Mouse (Mus musculus) erythroblast, adult 5-6 weeks (primary cell): ENCODE results near the gene Hist2h2aa2. TPM values are rescaled to one million over a fixed set of nuclear protein-coding genes. Genes with fewer than 3 reads are reported as not detected.
"Not testable (repeated sequence)": the region's sequence is repeated elsewhere in the genome, so short reads cannot be mapped to it uniquely, and the experiment has no call there.

Experiments
- ATAC-seq: replicated peaks from 2 replicates; pipeline ENCODE4 v1.8.0; 2016; ENCODE audit warnings: moderate number of reproducible peaks, mild to moderate bottlenecking, moderate TSS enrichment, inconsistent platforms; ENCODE audit not compliant: poor library complexity, low FRiP score, severe bottlenecking
- total RNA-seq, 2 experiments: library from RNA; stranded (forward) in 1 of 2; stranded (reverse) in 1 of 2; fragments of 150-400 nt in 1 of 2; fragments of 200-764, 138-1000 nt in 1 of 2; gene quantifications; 2 replicates each; pipeline versions ENCODE4 v1.2.3 to v1.2.4; 2015 to 2017; ENCODE audit warnings: low replicate concordance in 2 of 2

Hist2h2aa2 gene
- total RNA-seq (2015; ENCODE audit: low replicate concordance) (65.5 and 89.0 TPM in 2 replicates), total RNA-seq (2017; ENCODE audit: low replicate concordance) (1,562 and 3,181 TPM in 2 replicates)

DNA sequence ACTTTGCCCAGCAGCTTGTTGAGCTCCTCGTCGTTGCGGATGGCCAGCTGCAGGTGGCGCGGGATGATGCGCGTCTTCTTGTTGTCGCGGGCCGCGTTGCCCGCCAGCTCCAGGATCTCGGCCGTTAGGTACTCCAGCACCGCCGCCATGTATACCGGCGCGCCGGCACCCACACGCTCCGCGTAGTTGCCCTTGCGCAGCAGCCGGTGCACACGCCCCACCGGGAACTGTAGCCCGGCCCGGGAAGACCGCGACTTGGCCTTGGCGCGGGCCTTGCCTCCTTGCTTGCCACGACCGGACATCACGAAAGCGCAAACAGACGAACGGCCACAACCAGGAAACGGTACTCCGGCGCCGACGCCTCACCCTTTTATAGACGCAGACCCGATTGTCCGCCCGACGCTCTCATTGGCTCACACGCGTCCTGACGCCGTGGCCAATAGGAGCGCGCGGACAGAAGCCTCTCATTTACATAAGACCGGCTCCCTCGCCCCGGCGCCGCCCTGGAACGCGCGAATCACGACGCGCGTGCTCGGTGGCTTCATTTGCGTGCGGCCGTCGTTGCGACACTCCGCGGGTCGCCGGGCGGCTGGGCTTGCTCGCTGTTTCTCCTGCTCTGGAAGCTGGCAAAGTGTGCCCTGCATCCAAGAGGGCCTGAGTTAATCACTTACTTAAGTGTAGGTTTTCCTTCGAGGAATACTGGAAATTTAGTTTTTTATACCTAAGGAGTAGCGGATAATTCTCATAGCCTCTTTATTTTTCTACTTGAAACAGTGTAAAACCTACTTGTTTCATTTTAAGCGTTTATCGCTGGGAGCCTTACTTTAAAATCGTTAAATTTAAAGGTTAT lies at the start of gene Hist2h2aa2:
Gene Hist2h2aa2 (minus strand): TSS at position 328 of the 850 bp plus-strand sequence.
- ATAC-seq: peak; percentile 61

DNA sequence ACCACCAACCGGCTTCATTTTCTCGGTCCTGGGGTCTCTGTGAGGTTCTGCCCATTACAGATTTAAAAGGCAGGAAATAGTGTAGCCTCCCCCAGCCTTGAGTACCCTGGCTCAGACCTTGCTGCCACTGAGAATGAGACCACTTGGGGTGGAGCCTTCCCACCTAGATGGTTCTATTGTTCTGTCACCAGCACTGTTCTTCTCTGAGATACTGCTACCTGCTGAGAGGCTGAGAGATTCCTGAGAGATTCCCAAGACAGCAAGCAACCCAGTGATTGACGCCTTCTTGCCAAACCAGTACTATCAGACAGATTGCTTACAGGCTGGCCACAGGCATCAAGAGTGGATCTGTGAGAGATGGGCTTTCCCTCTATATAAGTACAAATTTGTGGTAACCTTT lies 49.1 kb upstream of the Hist2h2aa2 start:
- ATAC-seq: no peak

DNA sequence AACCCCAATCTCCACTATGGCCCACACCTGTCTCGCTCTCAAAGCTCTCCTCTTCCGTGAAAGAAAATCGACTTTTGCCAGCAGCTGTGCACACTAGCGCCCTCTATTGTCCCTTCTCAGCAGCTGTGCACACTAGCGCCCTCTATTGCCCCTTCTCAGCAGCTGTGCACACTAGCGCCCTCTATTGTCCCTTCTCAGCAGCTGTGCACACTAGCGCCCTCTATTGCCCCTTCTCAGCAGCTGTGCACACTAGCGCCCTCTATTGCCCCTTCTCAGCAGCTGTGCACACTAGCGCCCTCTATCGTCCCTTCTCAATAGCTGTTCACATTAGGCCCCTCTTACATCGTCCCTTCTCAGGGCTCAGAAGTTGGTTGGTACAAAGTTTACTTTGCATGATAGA lies 47.3 kb upstream of the Hist2h2aa2 start:
- not testable (repeated sequence) for ATAC-seq

DNA sequence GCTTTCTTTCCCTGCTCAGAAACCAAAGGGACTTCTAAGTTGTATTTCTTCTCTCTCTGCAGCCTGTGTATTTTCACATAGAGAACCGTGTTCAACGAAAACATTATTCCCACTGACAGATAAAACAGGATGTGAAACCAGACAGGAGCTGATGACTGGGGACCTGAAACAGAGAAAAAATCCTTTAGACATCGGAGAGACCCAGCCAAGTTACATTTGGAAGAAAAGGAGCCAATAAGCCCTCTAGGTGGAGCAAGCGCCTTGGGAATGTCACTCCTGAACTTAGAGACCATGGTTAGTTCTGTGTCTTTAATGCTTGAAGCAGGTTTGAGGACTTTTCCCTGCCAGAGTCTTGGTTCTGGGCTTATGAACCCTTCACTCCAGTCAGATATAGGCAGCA lies 44.4 kb upstream of the Hist2h2aa2 start:
- ATAC-seq: no peak

DNA sequence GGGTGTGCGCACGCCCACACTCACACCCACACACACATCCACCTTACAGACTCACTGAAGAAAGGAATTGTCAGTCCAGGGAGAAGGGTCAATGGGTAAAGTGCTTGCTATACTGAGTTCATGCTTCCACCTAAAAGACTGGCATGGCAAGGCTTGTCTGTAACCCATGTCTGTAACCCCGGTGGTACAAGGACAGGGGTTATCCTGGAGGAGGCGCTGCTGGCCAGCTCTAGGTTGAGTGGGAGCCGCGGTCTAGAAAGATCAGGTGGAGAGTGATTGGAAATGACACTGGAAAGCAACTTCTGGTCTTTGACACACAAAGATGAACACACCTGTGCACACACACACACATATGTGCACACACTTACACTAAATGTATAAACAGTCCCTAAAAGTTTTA lies 40.6 kb upstream of the Hist2h2aa2 start:
- no peak for ATAC-seq

DNA sequence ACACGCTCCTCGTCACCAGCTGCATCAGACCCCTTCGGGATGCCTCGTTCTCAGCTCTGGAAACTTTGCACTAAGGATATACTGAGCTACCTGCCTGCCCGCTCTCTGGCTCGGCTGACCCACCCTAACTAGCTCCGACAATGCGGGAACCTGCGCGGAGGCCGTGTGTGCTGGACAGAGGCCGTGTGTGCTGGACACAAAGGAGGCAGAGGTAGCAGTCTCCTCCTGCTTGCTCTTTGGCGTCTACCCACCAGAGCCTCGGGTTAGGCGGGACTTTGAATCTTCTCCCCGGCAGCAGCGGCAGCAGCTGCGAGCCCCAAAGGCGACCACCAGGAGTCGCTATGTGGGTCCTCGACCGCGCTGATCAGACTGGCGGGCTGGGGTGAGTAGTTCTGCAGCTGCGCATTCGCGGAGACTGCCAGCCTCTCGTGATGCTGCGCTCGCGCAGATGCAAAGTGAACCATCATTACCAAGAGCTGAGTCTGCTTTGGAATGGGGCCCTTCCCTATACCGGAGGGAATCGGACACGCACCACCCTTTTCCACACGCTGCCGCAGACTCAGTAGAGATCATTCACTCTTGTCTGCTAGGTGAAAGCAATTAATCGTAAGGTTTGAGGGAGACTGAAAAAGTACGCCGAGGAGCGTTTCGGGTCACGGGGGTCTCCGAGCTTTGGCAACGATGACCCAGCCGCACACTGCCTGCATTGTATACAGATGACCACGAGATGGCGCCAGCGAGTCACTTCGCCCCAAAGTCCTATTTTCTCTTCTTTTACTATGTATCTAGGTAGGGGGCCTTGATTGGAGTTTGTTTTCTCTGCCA lies 37.9 kb upstream of the Hist2h2aa2 start:
- peak; percentile 94 for ATAC-seq

DNA sequence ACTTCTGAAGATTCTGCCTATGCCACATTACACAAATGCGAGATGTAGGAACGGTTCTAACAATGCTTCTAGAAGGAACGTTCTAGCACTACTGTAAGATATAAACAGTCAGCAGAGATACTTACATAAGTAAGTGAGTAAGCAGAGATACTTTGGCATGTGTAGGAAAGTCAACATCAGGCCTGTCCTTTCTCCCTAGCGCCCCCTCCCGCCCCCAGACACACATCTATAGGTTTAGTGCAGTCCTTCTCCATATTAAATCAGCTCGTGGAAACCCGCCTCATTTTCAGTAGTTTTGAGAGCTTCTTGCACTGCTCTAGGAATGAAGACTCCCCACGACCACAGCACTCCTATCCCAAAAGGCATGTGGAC lies 37.3 kb upstream of the Hist2h2aa2 start:
- peak; percentile 62 for ATAC-seq

DNA sequence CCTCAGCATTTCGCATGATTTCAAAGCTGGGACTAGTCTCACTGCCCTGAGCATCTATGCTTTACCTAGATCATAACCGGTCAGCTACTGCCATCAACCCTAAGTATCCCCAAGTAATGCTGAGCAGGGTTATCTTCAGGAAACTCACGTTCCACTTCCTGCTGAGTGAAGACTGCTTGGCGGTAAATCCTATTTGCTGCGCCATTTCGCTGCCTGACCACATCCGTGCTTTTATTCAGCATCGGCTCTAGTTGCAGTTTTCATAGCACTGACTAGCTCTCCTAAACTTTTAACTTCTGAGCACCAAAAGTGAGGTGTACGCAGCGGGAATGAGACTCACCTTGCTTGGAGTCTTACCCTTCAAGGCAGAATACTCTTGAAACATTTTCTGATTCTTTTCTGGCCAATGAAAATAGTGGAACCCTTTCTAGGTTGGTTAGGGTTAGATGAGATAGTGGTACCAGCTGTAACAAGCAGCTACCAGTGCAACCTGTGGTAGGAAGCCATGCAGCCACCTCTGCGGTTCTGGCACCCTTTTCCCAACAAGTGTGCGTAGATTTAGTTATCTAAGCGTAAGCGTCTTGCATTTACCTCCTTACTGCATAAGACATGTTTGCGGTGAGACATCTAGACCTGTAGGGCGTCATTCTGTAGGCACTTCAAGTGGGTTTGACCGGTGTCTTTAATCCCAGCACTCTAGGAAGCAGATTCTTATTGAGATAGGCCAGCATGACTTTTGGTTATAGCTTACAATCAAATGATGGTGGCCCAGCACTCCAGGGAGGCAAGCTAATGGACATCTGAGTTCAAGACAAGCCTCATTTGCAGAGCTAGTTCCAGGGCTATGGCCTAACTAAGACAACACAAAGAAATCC lies 33.8 kb upstream of the Hist2h2aa2 start:
- ATAC-seq: no peak

DNA sequence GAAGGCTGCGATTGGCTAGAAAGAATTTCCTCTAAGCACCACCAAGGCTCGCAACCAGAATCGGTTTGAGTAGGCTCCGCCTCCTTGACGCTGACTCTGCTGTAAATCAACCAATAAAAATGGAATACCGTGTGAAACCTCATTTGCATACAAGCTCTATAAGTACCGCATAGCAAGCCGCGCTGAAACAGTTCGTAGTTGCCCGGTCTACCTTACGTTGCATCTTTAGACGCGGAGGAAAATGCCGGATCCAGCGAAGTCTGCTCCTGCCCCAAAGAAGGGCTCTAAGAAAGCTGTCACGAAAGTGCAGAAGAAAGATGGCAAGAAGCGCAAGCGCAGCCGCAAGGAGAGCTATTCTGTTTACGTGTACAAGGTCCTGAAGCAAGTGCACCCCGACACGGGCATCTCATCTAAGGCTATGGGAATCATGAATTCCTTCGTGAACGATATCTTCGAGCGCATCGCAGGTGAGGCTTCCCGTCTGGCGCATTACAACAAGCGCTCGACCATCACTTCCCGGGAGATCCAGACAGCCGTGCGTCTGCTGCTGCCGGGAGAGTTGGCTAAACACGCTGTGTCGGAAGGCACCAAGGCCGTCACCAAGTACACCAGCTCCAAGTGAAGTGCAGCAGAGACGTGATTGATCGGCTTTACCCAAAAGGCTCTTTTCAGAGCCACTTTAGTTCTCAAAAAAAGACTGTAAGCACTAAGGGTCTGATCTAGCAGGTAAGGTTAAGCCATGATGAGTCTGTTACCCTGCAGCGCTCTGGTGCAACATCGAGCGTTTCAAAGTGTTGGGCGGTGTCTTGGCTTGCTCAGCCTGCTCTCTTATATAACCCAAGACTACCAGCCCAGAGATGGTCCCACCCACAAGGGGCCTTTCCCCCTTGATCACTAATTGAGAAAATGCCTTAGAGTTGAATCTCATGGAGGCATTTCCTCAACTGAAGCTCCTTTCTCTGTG lies 29.7 kb upstream of the Hist2h2aa2 start, which contains the start of gene Hist2h2bb:
Gene Hist2h2bb (plus strand): TSS at position 242 of the 964 bp plus-strand sequence.
- peak; percentile 88 for ATAC-seq

DNA sequence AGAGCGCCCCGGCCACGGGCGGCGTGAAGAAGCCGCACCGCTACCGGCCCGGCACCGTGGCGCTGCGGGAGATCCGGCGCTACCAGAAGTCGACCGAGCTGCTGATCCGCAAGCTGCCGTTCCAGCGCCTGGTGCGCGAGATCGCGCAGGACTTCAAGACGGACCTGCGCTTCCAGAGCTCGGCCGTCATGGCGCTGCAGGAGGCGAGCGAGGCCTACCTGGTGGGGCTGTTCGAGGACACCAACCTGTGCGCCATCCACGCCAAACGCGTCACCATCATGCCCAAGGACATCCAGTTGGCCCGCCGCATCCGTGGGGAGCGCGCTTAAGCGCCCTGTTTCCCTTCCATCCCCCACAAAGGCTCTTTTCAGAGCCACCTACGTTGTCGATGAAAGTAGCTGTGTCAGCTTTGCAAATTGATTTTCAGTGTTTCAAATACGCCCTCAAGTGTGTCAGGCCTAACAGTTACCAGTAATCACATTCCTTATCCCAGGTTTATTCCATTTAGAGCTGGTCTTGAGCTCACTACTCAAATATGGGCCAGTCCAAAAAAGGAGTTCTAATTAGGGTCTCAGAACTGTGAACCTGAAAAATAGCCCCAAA lies 28.8 kb upstream of the Hist2h2aa2 start:
- peak; percentile 33 for ATAC-seq

DNA sequence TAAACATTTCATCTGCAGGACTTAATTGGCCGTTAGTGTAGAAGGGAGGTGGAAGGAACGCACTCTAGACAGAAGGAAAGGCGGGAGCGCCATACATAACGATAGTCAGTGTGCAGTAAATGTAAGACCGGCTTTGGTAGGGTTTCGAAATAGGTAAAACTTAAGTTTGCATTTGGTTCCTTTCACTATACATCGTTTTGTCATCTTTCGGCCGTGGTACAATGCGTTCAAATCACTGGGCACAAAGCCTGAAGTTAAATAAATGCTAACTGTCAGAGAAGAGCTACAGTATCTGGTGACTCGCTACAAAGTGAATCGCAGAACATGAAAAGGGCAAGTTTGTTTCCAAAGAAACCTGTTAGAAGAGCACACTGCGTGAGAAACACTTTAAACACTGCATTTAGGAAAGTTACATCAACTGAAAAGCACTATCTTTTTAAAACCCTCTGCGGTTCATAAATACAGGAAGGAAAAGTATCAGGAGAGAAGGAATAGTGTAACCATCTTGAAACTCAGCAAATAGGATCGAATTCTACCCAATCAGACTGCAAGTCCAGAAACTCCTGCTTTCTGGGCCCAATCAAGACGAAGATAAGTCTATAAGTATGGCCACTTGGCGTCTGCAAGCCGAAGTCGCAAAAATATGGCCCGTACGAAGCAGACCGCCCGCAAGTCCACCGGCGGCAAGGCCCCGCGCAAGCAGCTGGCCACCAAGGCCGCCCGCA lies 28.1 kb upstream of the Hist2h2aa2 start, which contains the start of gene Hist2h3b:
Gene Hist2h3b (plus strand): TSS at position 604 of the 725 bp plus-strand sequence.
- ATAC-seq: peak; percentile 64

DNA sequence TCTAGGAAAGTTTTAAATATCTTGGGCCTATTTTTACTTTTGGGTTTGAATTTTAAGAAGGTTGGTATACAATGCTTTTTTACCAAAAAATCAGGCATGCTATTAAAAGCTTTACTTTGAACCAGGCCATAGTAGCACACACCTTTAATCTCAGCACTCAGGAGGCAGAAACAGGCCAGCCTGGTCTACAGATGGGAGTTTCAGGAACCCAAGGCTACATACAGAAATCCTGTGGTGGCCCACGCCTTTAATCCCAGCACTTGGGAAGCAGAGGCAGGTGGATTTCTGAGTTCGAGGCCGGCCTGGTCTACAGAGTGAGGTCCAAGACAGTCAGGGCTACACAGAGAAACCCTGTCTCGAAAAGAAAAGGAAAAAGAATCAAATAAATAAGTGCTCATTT lies 27.5 kb upstream of the Hist2h2aa2 start:
- no peak for ATAC-seq

DNA sequence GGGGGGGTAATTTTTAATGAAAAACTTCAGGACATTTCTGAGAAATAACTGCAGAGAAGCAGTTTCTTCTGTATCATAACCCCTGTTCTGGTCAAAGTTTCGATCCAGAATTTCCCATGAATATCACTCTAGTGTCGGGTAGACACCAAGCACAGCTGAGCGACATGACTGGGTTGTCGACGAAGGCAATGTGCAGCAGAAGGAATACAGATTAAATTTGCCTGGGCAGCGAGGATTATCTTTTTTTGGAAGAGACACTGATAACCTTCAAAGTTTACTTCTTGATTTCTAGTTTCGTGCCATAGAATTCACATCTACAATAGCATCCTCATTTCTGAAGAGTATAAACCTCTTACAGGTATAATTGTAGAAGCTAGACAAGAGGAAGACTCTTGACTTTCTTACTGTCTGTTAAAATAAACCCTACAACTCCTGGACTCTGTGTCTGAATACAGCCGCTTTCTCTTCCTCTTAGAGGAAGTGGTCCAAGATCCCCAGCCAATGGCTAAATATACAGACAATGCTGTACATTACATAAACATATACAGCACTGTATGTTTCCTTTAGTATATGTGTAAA lies 26.1 kb upstream of the Hist2h2aa2 start:
- no peak for ATAC-seq

DNA sequence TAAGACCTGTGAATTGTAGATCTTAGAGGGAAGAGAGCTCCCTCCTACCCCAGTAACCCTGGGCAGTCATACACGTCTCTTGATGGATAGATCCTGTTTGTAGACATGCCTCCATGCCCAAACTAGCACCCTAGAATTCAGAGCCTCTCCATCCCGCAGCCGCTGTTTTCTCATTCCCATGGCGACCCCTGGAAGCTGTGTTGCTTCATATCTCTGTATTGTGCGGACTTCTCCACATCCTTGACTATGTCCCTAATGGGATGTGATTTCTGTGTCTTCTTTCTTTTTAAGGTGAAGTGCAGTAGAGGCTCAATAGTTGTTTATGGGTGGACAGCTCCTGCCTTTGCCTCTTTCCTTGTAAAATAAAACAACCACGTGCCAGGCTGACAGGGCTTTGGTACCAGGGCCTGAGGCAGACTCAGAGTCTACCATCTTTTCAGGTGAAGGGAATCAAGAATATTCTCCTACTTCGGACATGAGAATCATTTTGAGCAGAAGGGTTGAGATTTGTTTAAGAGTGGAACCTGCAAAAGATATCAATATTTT lies 24.4 kb upstream of the Hist2h2aa2 start:
- no peak for ATAC-seq

DNA sequence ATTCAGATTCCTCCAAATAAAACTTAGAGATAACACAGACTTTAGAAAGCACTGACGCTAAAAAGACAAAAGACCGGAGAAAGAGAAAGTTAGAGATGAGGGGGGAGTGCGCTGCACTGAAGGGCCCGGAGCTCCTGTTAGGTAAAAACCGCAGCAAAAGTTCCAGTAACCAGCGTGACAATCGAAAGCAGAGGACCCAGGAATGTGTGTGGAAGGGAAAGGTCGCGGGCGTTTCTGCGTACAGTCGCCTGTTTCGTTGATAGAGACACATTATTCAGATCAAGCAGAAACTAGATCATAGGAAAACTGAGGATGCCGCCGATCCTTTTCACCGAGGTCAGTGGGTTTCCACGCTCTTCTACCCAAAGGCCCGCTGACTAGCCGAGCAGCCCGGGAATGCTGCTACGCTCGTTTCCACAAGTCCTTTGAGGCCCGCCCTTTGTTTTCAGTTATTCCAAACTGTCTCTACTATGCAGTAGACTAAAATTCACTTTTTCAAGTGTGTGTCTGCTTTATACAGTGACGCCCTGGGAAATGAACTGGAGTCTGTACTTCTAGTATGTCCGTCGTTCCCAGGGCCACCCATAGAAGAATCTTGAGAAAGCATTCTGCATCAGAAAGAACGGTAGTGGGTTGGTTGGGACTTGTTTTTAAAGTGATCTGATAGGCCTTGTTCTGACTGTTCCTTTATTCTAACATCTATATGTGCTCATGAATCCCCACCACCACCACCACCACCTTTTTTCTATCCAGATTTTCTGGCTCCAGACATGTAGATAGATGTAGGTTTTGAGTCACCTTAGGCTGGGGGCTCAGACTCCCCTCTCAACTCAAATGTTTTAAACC lies 23.7 kb upstream of the Hist2h2aa2 start:
- ATAC-seq: 0 out of 2 replicates have a peak, but pooled peaks have one; percentile 14

DNA sequence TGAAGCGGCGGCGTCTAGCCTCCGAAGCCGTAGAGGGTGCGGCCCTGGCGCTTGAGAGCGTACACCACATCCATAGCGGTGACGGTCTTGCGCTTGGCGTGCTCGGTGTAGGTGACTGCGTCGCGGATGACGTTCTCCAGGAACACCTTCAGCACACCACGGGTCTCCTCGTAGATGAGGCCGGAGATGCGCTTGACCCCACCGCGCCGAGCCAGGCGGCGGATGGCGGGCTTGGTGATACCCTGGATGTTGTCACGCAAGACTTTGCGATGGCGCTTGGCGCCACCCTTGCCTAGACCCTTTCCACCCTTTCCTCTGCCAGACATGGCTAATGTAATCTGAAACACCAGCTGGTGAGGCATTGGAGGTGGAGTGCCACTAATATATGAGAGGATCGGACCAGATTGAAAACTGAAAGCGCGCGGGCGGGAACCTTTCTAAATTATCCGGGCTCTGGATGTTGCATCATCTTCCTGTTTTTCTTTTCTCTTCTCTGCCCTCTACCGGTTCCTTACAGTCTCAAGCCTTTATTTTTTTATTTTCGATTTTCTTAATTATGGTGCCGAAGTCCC lies 23.0 kb upstream of the Hist2h2aa2 start, which contains the start of gene Hist2h4:
Gene Hist2h4 (minus strand): TSS at position 333 of the 572 bp plus-strand sequence.
- ATAC-seq: peak; percentile 71
